Mouse (Mus musculus) kidney, adult 9 months (tissue): ENCODE results near the gene Srsf1.
A peak's percentile ranks its signal among the peaks of the same experiment; 100 is the strongest.
"Not testable (repeated sequence)": the region's sequence is repeated elsewhere in the genome, so short reads cannot be mapped to it uniquely, and the experiment has no call there.

Source experiments
- DNase-seq: peaks from one replicate; pipeline ENCODE4 v3.0.0; 2022

The Srsf1 gene

GRCm38 (mm10) chr11:88044314-88044713 lies 2.9 kb upstream of the Srsf1 start:
- DNase-seq: no peak

GRCm38 (mm10) chr11:88045159-88045558 lies 2.0 kb upstream of the Srsf1 start:
- not testable (repeated sequence) for DNase-seq

GRCm38 (mm10) chr11:88045878-88046277 lies 1.3 kb upstream of the Srsf1 start:
- DNase-seq: no peak

- peak; percentile 27 for DNase-seq
Observed at GRCm38 (mm10) chr11:88046323-88046937, 743 bp upstream of the Srsf1 start.

GRCm38 (mm10) chr11:88047871-88048531 lies 828 bp downstream of the Srsf1 start:
- DNase-seq: peak; percentile 63

GRCm38 (mm10) chr11:88048961-88049670 lies 1.9 kb downstream of the Srsf1 start:
- no peak for DNase-seq

GRCm38 (mm10) chr11:88049732-88050131 lies 2.6 kb downstream of the Srsf1 start:
- DNase-seq: no peak

GRCm38 (mm10) chr11:88052638-88053037 lies 5.5 kb downstream of the Srsf1 start:
- no peak for DNase-seq

- DNase-seq: no peak
Observed at GRCm38 (mm10) chr11:88053821-88054220, 6.6 kb downstream of the Srsf1 start.

- peak; percentile 67 for DNase-seq
Observed at GRCm38 (mm10) chr11:88054589-88054988, 7.4 kb downstream of the Srsf1 start.

GRCm38 (mm10) chr11:88055777-88056176 lies 8.6 kb downstream of the Srsf1 start:
- DNase-seq: no peak

GRCm38 (mm10) chr11:88057788-88058187 lies 10.6 kb downstream of the Srsf1 start:
- DNase-seq: no peak

- DNase-seq: peak; percentile 91
Observed at GRCm38 (mm10) chr11:88059141-88059540, 12.0 kb downstream of the Srsf1 start.

GRCm38 (mm10) chr11:88061892-88062625 lies 14.9 kb downstream of the Srsf1 start:
- no peak for DNase-seq

GRCm38 (mm10) chr11:88065732-88066131 lies 18.6 kb downstream of the Srsf1 start:
- no peak for DNase-seq

GRCm38 (mm10) chr11:88067191-88067585 lies 20.0 kb downstream of the Srsf1 start:
- DNase-seq: no peak

GRCm38 (mm10) chr11:88067586-88068410 lies 20.6 kb downstream of the Srsf1 start, which contains the start of gene Vezf1:
Gene Vezf1 (plus strand): TSS chr11:88068279.
- peak; percentile 69 for DNase-seq

- peak; percentile 70 for DNase-seq
Observed at GRCm38 (mm10) chr11:88068411-88069245, 21.5 kb downstream of the Srsf1 start.

- no peak for DNase-seq
Observed at GRCm38 (mm10) chr11:88069246-88069570, 22.0 kb downstream of the Srsf1 start.

GRCm38 (mm10) chr11:88070392-88070791 lies 23.2 kb downstream of the Srsf1 start:
- DNase-seq: no peak

- DNase-seq: no peak
Observed at GRCm38 (mm10) chr11:88071113-88071512, 23.9 kb downstream of the Srsf1 start.
